Mouse (Mus musculus) lung, embryonic 16.5 days (tissue): ENCODE measurements at regions not wholly inside any gene's neighbourhood (a gene's known extent, or its start where the extent isn't known, plus 50 kb on each side); places are given as distances from the start of the nearest gene placed in this dataset.

Source experiments
- ATAC-seq: fragments of 200-750 bp; cut with Nextera tagmentation; 2 replicates; pipeline ENCODE4 v1.8.0; 2017; ENCODE audit warnings: low read depth, mild to moderate bottlenecking, moderate library complexity
- H3K27ac ChIP-seq: fragments of 300-500 bp; sonication (generic); 2 replicates; pipeline ENCODE4 v1.5.1; 2014; ENCODE audit warnings: mild to moderate bottlenecking, control low read depth, low read length
- H3K27me3 ChIP-seq: fragments of 300-500 bp; sonication (generic); 2 replicates; pipeline ENCODE4 v1.6.1; 2014; ENCODE audit warnings: low read depth, low read length, mixed read lengths; ENCODE audit not compliant: control insufficient read depth, insufficient read depth
- H3K36me3 ChIP-seq: fragments of 300-500 bp; sonication (generic); 2 replicates; pipeline ENCODE4 v1.6.1; 2014; ENCODE audit warnings: low read length; ENCODE audit not compliant: control insufficient read depth, insufficient read depth
- H3K4me1 ChIP-seq: fragments of 300-500 bp; sonication (generic); replicated peaks from 2 replicates; pipeline ENCODE4 v1.6.1; 2014; ENCODE audit warnings: low read length, mixed read lengths; ENCODE audit not compliant: control insufficient read depth, insufficient read depth
- H3K4me2 ChIP-seq: fragments of 300-500 bp; sonication (generic); 2 replicates; pipeline ENCODE4 v1.6.1; 2014; ENCODE audit warnings: low read depth, low read length, control low read depth
- H3K4me3 ChIP-seq: fragments of 300-500 bp; sonication (generic); 2 replicates; pipeline ENCODE4 v1.5.1; 2014; ENCODE audit warnings: mild to moderate bottlenecking, low read length, control low read depth
- H3K9ac ChIP-seq: fragments of 300-500 bp; sonication (generic); 2 replicates; pipeline ENCODE4 v1.6.1; 2014; ENCODE audit warnings: low read length, control low read depth
- H3K9me3 ChIP-seq: fragments of 300-500 bp; sonication (generic); 2 replicates; pipeline ENCODE4 v1.6.1; 2016; ENCODE audit warnings: low read length; ENCODE audit not compliant: control insufficient read depth
- WGBS: fragments of 180-500 bp; shearing (Covaris S2); extraction: QIAGEN DNeasy Blood & Tissue Kit; methylation state at CpG from one replicate; pipeline ENCODE4 v1.1.7; 2014; 5-methylcytosine and 5-hydroxymethylcytosine counted together

GRCm38 (mm10) chr13:44028081-44028480, 243.5 kb downstream of the Cd83 start:
- 92% methylated on average over 6 of the region's 6 CpGs for WGBS
- no peak overlapping the region for H3K27ac ChIP-seq

GRCm38 (mm10) chr13:44030590-44030989, 246.0 kb downstream of the Cd83 start:
- no peaks in the 10 kb centered on the region for H3K27me3 ChIP-seq
- H3K4me3 ChIP-seq, result no peak overlapping the region
- H3K4me2 ChIP-seq, result no peak overlapping the region
- WGBS, result 31% methylated on average over 5 of the region's 5 CpGs
- no peak overlapping the region for H3K27ac ChIP-seq
- H3K9ac ChIP-seq, result no peak overlapping the region
- H3K9me3 ChIP-seq, result no peaks in the 10 kb centered on the region
- peak; percentile 37; the same call in 1 of the 2 replicates for ATAC-seq
- H3K4me1 ChIP-seq, result peaks cover 6% of the 10 kb centered on the region; the same call in 1 of the 2 replicates
- no peaks in the 10 kb centered on the region for H3K36me3 ChIP-seq

More at GRCm38 (mm10) chr13:44028081-44028480, 243.5 kb downstream of the Cd83 start:
- no peak for ATAC-seq
- Histone ChIP-seq H3K9ac (no peak overlapping the region), H3K4me1 (peaks cover 10% of the 10 kb centered on the region), H3K27me3 (no peaks in the 10 kb centered on the region), H3K4me2 (no peak overlapping the region), H3K9me3 (no peaks in the 10 kb centered on the region), H3K4me3 (no peak overlapping the region), H3K36me3 (no peaks in the 10 kb centered on the region)

DNA sequence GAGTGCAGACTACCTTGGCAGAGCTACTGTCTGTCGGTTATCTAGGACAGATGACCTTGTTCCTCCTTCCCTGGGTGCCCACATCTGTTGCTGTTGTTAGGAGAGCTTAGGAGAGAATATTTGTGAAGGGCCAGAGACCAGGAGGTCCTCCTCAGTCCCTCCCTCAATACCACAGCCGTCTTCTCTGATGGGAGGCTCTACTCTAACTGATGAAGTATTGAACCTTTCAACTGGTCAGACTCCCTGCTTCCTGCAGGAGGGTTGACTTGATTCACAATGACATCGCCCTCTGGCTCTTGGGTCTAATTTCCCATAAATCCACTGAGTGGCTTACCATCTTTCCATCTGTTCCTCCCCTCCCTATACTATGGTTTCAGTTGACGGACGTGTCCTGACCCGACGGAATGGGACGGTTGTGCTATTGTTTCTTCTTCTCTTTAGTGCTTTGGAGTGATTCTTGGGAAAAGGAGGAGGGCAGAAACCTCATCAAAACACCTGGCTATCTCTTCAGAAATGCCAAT, 253.3 kb downstream of the Cd83 start:
- no peak for ATAC-seq
- Histone ChIP-seq H3K9me3 (no peaks in the 10 kb centered on the region), H3K4me2 (no peak overlapping the region), H3K4me3 (no peak overlapping the region), H3K27ac (no peak overlapping the region), H3K9ac (no peak overlapping the region), H3K36me3 (no peaks in the 10 kb centered on the region), H3K4me1 (0 out of 2 replicates have a peak, but pooled peaks cover 2% of the 10 kb centered on the region), H3K27me3 (no peaks in the 10 kb centered on the region)
- 77% methylated on average over 8 of the region's 8 CpGs for WGBS

- 34% methylated on average over 7 of the region's 7 CpGs for WGBS
These were observed 253.7 kb downstream of the Cd83 start for GRCm38 (mm10) chr13:44038322-44038721.

DNA sequence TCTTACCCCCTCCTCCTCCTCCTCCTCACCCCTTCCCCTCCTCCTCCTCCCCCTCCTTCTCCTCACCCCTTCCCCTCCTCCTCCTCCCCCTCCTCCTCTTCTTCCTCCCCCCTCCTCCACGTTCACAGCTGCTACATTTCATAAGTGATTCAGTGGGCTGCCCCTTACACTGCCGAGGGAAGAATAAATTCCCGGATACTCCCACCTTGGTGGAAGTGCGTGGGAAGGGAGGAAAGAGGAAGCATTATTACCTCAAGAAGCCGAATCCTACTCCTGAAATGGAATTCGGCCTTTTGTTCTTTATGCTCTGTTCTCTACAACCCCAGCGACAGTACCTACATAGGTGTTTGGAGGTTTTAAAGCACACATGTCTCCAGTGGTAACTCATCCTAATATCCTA, 256.1 kb downstream of the Cd83 start:
- no peaks in the 10 kb centered on the region for H3K36me3 ChIP-seq
- no peak overlapping the region for H3K4me2 ChIP-seq
- H3K27me3 ChIP-seq, result no peaks in the 10 kb centered on the region
- WGBS, result 40% methylated on average over 7 of the region's 7 CpGs
- H3K9me3 ChIP-seq, result no peaks in the 10 kb centered on the region
- ATAC-seq, result no peak
- no peak overlapping the region for H3K4me3 ChIP-seq
- H3K27ac ChIP-seq, result no peak overlapping the region
- H3K4me1 ChIP-seq, result 0 out of 2 replicates have a peak, but pooled peaks cover 1% of the 10 kb centered on the region
- H3K9ac ChIP-seq, result no peak overlapping the region

More at GRCm38 (mm10) chr13:44038322-44038721, 253.7 kb downstream of the Cd83 start:
- Histone ChIP-seq H3K27ac (no peak overlapping the region), H3K4me3 (no peak overlapping the region), H3K4me2 (no peak overlapping the region), H3K9ac (no peak overlapping the region), H3K9me3 (no peaks in the 10 kb centered on the region), H3K4me1 (0 out of 2 replicates have a peak, but pooled peaks cover 2% of the 10 kb centered on the region), H3K27me3 (no peaks in the 10 kb centered on the region), H3K36me3 (no peaks in the 10 kb centered on the region)
- peak; percentile 57; the same call in 1 of the 2 replicates for ATAC-seq

DNA sequence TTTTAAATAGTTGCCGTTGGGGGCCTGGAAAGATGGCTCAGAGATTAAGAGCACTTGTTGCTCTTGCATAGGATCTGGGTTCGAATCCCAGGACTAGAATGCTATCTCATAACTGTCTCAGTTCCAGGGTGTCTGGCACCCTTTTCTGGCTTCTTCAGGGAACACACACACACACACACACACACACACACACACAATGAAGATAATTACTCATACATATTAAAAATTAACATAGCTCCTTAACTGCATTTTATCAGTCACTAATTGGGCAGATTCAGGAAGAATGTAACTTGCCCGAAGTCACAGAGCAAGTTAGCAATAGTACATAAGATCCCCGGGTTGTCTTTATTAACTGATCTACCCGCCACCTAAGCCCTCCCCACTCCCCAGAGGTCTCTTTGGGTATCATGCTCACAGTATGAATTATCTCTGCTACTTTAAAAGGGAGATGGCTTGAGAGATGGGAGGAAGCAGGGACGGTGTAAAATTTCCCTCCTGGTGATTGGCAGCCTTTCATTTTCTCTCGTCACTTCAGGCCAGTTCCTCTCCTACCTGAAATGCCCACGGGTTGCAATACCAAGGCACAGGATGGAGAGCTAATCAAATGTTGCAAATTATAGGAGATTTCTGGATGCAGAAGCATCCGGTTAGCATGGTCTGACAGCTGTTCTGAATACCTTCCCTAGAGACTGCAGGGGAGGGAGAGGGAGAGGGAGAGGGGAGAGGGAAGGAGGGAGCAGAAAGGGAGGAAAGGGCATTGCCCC, 258.3 kb downstream of the Cd83 start:
- 47% methylated on average over 9 of the region's 9 CpGs for WGBS
- H3K4me3 ChIP-seq, result no peak overlapping the region
- no peak overlapping the region for H3K4me2 ChIP-seq
- H3K9me3 ChIP-seq, result no peaks in the 10 kb centered on the region
- no peaks in the 10 kb centered on the region for H3K27me3 ChIP-seq
- no peak overlapping the region for H3K9ac ChIP-seq
- no peaks in the 10 kb centered on the region for H3K36me3 ChIP-seq
- H3K27ac ChIP-seq, result no peak overlapping the region
- no peak for ATAC-seq
- no peaks in the 10 kb centered on the region for H3K4me1 ChIP-seq

DNA sequence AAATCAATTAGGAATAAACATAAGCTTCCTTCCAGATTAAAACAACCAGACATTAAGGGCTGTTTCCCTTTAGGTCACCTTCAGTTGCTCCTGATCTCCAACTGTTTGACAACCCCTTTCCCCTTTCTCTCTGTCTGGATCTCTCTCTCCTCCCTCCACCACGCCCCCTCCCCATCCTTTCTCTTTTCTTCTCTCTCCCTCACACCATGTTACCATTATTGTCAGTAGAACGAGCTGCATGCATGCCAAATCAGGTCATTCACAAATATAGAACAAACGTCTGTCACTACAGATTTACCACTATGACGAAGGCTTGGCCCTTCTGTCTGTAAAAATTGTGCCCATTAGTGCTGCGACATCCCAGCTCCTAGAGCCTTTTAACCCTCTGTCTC, 258.9 kb downstream of the Cd83 start:
- Histone ChIP-seq H3K4me1 (no peaks in the 10 kb centered on the region), H3K4me2 (no peak overlapping the region), H3K4me3 (no peak overlapping the region), H3K27me3 (no peaks in the 10 kb centered on the region), H3K36me3 (no peaks in the 10 kb centered on the region), H3K9me3 (no peaks in the 10 kb centered on the region), H3K27ac (no peak overlapping the region), H3K9ac (no peak overlapping the region)
- WGBS, result 24% methylated on average over 5 of the region's 5 CpGs
- no peak for ATAC-seq

DNA sequence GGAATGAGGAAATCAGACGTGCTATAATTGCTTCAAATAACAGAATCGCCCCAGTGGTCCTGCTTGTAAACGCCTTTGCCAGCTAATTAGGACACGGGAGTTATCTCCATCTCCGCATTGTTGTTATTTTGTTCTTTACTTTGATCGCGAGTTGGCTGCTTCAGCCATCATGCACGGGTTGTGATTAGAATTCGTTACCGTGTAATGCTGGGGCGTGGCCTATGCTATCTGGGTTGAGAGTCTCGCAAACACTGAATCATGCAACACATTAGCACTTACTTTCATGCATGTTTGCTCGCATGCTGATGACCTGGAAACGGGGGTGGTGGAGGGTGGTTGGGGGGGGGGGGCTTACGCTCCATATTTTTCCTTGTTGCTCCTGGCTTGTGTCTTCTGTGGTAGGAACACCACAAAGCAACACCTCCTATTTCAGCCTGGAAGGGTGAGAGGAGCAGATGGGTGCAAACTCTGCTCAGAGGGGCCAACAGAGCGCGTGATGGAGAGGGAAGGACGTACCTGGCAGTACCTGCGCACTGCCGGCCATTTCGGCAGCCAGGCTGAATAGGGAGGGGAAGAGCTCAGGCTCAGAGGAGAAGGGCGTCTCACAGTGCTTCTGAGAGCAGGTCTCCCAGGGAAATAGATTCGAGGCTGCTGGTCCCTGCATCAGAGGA, 260.1 kb downstream of the Cd83 start:
- Histone ChIP-seq H3K27ac (no peak overlapping the region), H3K9me3 (no peaks in the 10 kb centered on the region), H3K27me3 (no peaks in the 10 kb centered on the region), H3K9ac (no peak overlapping the region), H3K4me2 (no peak overlapping the region), H3K36me3 (no peaks in the 10 kb centered on the region), H3K4me3 (no peak overlapping the region), H3K4me1 (no peaks in the 10 kb centered on the region)
- 74% methylated on average over 23 of the region's 23 CpGs for WGBS
- ATAC-seq, result no peak

- no peak overlapping the region for H3K4me2 ChIP-seq
- no peaks in the 10 kb centered on the region for H3K4me1 ChIP-seq
- H3K9ac ChIP-seq, result no peak overlapping the region
- H3K4me3 ChIP-seq, result no peak overlapping the region
- H3K27ac ChIP-seq, result 0 out of 2 replicates have a peak overlapping the region, but pooled peaks have one; percentile 3
- no peaks in the 10 kb centered on the region for H3K27me3 ChIP-seq
- WGBS, result 31% methylated on average over 2 of the region's 2 CpGs
- ATAC-seq, result peak; percentile 78
- H3K9me3 ChIP-seq, result no peaks in the 10 kb centered on the region
- no peaks in the 10 kb centered on the region for H3K36me3 ChIP-seq
These were observed 261.9 kb downstream of the Cd83 start for GRCm38 (mm10) chr13:44046436-44046835.
